Mouse (Mus musculus) gastrocnemius, postnatal 25 days (tissue): ENCODE measurements around the gene Terb2. TPM values are rescaled to one million over a fixed set of nuclear protein-coding genes. Genes with fewer than 3 reads are reported as not detected.
"Not testable (repeated sequence)": the region's sequence is repeated elsewhere in the genome, so short reads cannot be mapped to it uniquely, and the experiment has no call there.

Experiments
- DNase-seq: peaks from one replicate; pipeline ENCODE4 v3.0.0; 2022
- total RNA-seq, 2 experiments: library from RNA; stranded (reverse); gene quantifications; 1 replicate in 1 of 2; 2 replicates in 1 of 2; pipeline ENCODE4 v1.2.3; 2021

Gene Terb2
- total RNA-seq, 2 experiments from 2014 or later: not detected

DNA sequence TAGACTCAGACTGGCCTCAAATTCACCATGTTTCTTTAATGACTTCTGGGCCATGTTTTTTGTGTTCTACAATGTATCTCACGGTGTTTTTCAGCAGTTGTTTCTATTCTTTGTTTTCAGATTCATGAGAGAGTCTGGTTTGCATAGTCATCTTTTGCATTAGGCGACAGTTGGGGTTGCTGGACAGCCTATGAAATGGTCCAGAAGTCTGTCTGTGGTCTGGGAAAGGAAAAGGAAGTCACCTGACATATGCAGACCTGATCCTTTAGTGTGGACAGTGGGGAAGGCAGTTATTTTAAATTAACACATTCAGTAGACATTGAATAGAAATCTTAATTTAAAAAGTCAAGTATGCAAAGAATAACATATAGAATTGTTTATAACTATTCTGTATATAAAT, 23.5 kb upstream of the Terb2 start:
- no peak for DNase-seq

DNA sequence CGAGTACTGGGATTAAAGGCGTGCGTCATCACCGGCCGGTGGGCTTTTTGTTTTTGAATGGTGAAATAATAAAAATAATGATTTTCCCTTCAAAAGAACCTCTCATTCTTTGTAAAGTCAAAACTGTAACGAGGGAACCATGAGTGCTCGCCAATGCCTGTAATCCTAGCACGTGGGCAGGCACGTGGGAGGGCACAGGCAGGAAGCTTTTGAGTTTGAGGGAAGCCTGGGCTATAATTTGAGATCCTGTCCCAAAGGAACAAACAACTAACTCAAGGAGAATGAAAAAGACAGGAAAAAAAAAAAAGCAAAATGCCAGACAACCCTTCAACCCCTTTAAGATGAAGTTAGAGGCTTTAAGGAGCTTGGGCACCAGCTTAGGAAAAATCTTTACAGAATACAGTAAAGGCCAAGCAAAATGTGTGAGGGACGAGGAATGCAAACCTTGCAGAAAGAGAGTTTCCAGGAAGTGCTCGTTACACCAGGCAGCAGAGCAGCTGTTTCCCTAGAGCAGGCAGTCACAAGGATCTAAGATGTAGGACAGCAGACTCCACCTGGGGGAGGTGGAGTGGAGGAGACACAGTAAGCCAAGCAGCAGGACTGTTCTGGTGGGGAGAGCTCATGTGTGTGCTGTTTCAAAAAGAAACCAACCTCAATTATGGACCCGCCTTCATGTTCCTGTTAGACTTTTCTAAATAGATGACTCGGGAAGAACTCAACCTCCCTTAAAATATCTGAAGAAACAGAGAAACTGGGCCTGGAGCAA, 22.5 kb upstream of the Terb2 start:
- DNase-seq: no peak

DNA sequence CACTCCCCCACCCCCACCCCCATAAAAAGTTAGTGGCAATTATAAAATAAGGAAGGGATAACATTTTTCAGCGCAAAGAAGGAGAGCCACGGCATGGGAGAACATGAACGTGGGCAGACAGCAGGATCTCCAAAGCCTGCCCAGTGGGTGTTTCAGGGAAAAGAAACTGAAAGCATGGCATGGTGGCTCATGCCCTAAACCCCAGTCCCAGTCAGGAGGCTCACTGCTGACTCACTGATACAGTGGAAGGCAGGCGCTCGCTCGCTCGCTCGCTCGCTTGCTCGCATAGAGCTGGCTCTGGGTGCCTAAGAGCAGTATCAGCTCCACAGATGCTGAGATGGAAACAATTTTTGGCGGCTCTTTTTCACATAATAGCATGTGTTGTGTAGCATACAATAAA, 21.8 kb upstream of the Terb2 start:
- no peak for DNase-seq

DNA sequence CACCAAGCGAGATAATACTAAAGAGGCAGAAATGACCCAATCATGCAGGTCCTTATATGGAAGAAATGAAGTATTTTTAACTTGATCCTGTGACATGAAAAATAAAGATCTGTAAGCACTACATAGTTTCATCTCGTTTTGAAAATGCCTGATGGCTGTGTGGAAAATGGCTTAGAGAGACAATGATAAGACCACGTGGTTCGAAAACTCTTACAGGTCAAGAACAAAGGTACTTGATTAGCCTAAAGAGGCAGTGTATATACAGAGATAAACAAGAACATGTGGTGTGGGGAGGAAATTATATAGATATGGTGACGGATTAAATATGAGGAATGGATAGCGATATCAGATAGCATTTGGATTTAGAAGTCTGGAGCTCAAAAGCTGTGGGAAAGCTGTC, 14.8 kb upstream of the Terb2 start:
- DNase-seq: no peak

DNA sequence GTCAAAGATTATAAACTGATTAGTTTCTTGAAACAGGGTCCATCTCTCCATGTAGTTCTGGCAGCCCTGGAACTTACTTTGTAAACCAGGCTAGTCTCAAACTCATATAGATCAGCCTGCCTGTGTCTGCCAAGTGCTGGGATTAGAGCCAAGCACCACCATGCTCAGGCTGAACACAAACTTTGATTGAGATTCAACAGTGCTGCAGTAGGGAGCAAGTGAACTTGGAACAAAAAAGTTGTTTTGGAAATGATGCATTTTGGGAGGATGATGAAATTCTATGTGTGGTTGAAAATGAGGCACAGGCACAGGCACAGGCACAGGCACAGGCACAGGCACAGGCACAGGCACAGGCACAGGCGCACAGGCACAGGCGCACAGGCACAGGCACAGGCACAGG, 13.9 kb upstream of the Terb2 start:
- no peak for DNase-seq

DNA sequence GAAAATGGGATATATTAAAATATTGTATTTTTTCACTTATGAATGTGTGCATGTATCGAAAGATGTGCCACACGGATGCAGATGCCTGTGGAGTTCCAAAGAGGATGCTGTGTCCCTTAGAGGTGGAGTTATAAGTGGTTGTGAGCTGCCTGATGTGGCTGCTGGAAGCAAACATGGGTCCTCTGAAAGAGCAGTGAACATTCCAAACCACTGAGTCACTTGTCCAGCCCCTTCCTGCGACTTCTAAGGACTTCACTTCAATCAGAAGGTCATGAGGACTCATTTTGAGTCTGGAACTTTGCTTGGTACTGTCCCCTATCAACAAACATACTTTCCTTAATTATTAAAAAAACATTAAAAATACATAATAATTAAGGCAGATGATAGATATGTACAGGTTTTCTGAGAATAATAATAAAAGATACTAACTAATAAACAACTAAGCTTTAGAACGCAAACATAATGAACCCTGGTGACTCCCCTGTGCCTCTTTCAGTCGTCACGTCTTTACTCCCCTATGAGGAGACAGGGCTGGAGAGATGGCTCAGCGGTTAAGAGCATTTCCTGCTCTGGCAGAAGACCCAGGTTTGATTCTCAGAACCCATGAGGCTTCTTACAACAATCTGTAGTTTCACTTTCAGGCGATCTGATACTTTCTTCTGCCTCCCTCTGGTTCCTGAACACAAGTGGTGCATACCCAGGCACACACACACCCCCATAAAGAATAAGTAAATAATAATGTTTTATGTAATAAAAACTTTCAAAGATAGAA, 5.8 kb upstream of the Terb2 start:
- no peak for DNase-seq

DNA sequence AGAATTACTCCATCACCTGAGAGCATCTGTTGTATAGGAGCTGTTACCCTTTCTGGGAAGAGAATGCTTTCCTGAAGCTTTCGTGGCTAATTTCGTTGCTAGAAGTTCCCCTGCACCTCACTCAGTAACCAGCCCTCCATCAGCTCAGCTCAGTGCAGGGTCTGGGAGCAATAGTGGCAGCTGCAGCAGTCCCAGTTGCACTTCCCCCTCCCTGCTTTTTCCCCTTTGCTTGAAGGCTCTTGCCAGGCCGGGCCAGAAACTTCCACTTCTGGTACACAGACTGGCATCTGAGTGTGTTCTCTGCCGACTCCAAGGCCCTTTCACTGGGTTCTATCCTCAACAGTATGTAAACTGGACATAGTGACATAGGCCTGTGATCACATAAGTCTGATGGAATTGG, 986 bp upstream of the Terb2 start:
- no peak for DNase-seq

DNA sequence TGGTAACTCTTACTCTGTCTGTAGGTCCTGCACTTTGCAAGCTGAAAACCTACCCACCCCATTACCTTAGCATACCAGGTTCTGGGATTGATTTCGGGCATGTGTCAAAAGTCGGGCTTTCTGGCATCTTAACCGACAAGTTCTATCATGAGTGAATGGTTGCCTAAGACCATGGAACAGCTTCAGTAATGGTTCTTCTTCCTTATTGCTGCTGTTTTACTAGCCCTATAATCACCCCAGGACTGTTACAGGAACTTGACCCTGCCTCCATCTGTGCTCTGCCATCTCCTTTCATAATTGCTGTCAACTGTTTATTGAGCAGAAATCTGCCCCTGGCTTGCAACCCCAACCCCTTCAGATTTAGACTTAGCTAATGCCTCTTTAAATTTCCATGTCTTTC, 679 bp downstream of the Terb2 start:
- no peak for DNase-seq

DNA sequence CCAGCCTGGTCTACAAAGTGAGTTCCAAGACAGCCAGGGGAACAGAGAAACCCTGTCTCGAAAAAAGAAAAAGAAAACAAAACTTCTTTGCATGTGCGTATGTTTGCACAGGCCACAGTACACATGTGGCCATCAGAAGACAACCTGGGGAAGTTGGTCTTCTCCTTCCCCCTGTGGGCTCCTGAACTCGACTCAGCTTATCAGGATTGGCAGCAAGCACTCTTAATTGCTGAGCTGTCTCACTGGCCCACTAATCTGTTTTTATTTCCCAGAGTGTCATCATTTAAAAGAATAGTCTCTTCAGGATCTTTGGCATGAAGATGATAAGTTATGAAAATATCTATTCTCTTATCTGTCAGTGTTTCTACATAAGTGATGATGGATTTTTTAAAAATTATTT, 5.8 kb downstream of the Terb2 start:
- DNase-seq: no peak

DNA sequence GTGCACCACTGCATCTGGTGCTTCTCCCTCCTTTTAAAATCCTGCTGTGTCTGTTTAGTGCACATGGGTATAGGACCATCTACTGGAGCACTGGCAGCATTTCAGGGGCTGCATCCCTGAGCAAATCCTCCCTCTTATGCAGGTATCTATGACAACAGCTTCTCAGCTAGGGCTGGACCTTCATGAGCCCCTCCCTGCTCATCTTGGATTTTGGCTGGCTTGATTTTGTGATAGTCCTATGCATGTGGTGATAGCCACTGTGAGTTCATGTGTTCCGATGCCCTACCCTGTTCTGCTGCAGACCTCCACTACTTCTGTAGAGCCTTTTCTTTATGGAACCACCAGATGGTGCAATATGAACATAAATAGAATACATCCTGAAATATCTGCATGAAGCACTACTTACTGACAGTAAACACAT, 8.4 kb downstream of the Terb2 start:
- no peak for DNase-seq

DNA sequence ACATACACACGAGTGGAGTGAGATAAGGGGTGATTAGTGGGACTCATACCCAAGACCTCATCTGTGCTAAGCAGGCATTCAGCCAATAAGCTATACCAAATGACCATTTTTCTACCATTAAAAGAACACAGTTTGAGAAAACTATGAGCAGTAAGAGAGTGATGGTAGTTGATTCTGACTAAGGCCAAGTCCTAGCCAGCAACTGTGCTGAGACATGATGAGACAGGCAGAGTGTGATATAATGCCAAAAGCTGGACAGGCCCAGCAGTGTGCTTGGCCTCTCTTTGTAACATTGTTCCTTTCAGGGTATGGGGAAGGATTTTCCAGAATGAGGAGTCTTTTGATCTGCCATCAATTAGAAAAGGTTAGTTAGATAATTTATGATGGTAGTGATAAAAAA, 15.4 kb downstream of the Terb2 start:
- no peak for DNase-seq

DNA sequence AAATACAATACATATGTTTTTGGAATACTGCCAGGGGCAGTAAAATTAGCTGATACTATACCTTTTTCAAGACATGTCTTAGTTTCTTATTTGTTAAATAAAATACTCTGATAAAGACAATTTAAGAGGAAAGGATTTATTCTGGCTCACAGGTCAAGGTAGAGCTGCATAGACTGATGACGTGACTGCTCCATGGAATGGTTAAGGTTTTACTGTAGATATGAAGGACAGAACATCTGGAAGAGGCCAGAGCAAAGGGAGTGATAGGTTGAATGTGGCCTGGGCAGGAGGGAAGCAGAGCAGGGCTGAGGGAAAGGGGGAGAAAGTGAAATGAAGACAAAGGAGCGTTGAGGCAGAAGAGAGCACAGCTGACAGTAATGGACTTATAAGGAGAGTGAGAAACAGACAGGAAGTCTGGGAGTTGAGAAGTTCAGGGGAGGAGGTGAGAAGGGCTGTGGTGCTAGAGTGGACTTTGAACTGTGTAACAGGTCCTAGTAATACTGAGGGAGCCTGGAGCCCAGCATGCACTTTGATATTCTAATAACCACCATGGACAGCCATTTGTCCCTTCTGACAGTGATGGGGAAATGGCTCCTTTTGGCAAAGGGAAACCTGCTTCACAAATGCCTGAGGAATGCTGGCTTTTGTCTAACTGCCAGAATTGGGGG, 20.5 kb downstream of the Terb2 start:
- no peak for DNase-seq

DNA sequence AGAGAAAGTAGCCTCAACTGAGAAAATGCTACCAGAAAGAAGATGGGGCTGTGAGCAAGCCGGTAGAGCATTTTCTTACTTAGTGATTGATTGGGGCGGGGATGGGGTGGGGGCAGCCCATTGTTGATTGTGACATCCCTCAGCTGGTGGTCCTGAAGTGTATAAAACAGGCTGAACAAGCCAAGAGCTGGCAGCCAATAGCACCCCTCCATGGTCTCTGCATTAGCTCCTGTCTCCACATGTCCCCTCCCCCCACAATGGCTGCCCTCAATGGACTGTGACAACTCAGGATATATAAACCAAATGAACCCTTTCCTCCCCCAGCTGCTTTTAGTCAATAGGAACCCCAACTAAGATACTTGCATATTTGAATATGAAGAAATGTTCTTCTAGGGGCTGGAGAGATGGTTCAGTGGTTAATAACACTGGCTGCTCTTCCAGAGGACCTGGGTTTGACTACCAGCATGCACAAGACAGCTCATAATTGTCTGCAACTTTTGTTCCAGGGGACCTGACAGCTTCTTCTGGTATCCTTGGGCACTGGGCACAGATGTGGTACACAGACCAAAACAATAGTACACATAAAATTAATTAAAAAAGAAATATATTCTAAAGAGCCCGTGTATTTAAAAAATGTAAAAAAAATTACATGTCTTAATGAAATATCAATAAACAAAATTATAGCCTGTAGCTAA, 24.6 kb downstream of the Terb2 start:
- DNase-seq: no peak

DNA sequence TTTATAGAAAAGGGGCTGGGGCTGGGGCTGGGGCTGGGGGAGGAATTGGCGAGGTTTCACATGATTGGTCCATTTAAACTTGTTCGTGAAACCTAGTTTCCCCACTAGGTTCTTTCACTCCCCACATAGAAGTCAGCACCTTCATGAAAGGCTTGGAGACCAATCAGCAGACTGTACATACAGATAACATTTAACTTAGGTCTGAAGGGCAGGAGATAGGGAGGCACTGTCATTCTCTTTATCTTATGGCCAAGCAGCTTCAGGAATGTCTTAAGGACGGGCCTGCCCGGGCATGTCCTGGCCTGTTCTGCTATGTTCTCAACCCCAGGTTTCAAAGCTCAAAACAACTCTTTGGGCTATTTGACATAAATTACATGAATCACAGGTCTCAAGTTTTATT, 31.0 kb downstream of the Terb2 start:
- not testable (repeated sequence) for DNase-seq

DNA sequence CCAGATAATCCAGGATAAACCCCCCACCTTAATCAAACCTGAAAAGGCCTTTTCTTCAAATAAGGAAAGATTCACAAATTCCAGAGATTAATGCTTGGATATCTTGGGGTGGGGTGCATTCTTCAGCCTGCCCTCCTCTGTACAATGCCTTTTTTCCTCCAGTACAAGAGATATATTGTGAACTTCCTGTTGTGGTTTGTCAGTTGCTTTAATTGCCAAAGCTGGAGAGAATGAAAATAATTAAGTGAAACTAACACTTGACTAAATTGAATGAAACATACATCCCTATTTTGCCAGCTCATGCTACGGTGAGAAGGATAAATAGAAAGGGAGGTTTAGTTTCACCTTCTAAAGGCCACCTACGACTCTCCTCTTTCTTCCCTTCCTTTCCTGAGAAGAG, 32.2 kb downstream of the Terb2 start:
- no peak for DNase-seq

DNA sequence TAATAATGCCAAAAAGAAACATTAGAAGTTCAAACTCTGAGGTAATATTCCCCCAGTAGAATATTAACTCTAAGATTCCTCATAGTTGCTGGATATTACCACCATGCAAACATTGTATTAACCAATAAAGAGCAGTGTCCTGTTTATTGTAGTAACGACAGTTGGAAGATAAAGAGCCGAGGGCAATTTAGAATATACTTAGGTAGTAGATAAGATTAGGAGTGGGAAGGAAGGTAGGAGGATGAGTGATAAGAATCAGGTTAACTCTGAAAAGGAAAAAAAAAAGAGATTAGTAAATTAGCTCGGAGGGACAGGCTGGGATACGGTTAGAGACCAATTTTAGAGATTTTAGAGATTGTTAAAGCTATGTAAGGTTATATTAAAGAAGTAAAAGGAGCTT, 35.3 kb downstream of the Terb2 start:
- no peak for DNase-seq

DNA sequence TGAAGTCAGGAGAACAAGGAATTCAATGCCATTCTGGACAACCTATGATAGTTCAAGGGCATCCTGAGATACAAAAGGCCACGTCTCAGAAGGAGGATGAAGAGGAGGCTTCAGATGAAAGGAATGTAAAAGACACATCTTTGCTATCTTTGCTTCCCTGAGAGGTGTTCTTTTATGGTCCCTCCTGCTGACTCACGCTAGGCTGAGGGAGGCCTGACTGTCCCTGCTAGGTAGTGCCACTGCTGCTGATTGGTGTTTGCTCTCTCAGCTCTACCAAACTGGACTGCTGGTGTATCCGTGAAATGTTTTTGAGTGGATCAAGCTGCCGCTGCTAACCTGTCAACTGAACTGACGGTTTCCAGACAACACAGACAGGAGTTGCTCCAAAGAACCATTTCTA, 35.7 kb downstream of the Terb2 start:
- no peak for DNase-seq

DNA sequence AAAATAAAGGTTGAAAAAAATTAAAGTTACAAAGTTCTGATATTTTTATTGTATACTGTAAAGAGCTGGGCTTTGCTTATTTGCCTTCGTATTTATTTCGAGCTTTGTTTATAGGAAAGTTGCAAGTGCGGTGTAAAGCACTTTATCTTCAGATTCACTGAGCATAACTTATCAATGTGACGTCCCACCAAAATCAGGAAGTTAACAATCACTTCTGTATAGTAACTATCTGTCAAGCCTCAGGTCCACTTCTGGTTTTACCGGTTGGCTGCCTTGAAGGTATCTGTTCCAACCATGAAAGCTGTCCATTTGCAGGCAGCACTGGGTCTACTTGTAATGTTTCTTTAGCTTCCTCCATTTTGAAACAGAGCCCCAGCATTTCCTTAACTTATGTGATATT, 36.2 kb downstream of the Terb2 start:
- DNase-seq: no peak

DNA sequence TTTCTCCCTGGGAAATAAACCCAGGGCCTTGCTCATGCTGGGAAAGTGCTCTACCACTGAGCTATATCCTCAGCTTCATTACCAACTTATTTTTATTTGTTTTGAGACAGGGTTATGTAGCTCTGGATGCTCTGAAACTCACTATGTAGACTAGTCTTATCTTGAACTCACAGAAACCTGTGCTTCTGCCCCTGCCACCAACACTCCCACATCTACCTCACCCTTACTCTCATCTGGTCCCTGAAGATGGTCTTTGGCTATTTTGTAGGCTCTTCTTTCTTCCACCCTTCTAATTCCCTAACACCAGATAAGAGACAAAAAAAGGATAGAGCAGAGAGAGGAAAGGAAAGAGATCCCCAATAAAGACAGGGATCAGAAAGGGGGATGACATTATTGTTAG, 37.6 kb downstream of the Terb2 start:
- DNase-seq: no peak

DNA sequence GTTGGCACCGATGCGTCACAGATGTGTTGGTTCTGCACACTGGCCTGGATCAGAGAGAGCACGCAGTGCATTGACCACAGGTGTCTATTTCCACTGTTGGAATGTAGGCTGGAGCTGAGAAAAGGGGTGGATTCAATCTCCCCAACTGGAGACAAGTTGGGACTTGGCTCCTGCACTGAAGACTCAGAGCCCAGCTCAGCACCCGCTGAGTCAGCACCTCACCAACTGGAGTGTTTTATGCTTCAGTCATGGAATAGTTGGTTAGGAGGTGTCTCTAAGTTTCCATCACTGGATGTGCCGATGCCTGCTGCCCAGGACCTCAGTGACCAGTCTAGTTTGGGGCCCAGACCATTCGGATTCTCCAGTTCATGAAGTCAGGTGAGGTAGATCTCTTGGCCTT, 44.3 kb downstream of the Terb2 start:
- no peak for DNase-seq

DNA sequence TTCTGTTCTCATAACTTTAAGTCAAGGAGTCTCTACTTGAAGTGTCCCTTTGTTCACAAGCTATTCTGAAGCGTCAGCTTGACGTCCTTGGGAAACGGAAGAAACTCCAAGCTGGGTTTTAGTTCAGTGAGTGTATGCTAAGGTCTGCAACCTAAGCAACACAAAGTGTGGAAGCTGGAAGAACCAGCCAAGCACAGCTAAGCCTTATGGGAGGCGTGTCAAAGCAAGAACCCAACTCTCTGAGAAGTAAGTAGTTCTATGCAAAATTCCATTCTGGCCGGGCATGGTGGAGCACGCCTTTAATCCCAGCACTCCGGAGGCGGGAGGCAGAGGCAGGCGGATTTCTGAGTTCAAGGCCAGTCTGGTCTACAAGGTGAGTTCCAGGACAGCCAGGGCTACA, 45.5 kb downstream of the Terb2 start:
- no peak for DNase-seq

DNA sequence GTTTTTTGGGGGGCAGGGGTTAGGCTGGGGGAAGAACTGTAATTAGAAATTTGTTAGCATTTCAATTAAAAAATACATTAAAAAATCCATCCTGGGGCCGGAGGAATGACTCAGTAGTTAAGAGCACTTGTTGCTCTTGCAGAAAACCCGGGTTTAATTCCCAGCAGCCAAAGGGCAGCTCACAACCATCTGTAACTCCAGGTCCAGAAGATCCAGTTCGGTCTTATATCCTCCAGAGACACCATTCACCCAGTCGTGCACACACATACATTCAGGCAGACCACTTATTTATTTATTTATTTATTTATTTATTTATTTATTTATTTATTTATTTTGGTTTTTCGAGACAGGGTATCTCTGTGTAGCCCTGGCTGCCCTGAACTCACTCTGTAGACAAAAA, 47.3 kb downstream of the Terb2 start:
- DNase-seq: no peak
